Mouse (Mus musculus): ENCODE data around the gene Edf1.

Edf1 gene

GRCm38 (mm10) chr2:25561946-25562345 lies 4.3 kb downstream of the Edf1 start:
- DNase-seq (ENCODE audit: low spot score), result no peak

DNA sequence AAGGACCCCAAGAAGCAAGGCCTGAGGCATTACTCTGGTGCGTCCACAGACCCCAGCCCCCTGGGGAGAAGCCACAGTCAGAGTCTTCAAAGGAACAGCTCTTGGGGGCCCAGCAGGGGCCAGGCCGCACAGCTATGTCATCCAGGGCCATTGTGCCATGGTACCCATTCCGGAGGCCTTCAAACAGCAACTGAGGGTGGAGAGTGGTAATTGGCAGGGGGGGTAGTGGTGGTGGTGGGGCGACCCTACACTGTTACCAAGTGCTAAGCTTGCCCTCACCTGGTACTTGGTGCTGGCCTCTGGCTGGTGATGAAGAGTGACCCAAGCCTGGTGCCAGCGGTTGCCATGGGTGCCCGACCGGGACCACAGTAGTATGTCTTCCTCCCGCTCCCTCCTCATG lies 8.1 kb downstream of the Edf1 start:
- no peak for DNase-seq (ENCODE audit: low spot score)

- DNase-seq (ENCODE audit: low spot score), result no peak
Measured at GRCm38 (mm10) chr2:25566558-25566957, 8.9 kb downstream of the Edf1 start.

- no peak for DNase-seq (ENCODE audit: low spot score)
Measured at GRCm38 (mm10) chr2:25568473-25569019, 10.9 kb downstream of the Edf1 start.

- no peak for DNase-seq (ENCODE audit: low spot score)
Measured at GRCm38 (mm10) chr2:25569323-25569722, 11.7 kb downstream of the Edf1 start.

GRCm38 (mm10) chr2:25571221-25571620 lies 13.6 kb downstream of the Edf1 start:
- no peak for DNase-seq (ENCODE audit: low spot score)

DNA sequence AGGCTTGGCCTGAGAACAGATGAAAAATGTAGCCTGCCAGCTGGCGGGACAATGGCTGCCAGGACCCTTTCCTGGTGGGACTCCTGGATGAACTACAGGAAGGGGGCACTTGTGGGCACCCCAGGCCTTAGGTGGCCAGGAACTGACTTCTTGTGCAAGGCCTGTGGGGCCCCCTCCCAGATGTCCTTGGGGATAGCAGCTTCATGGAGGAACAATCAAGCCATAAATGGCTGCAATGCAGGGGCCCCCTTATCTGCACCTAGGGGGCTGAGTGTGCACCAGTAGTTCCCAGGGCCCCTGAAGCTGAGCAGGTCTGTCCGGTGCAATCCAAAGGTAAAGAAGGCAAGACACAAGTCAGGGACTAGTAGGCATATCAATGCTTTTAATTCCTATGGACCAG lies 15.4 kb downstream of the Edf1 start:
- DNase-seq (ENCODE audit: low spot score), result no peak

GRCm38 (mm10) chr2:25574136-25574535 lies 16.5 kb downstream of the Edf1 start:
- DNase-seq (ENCODE audit: low spot score), result no peak

DNA sequence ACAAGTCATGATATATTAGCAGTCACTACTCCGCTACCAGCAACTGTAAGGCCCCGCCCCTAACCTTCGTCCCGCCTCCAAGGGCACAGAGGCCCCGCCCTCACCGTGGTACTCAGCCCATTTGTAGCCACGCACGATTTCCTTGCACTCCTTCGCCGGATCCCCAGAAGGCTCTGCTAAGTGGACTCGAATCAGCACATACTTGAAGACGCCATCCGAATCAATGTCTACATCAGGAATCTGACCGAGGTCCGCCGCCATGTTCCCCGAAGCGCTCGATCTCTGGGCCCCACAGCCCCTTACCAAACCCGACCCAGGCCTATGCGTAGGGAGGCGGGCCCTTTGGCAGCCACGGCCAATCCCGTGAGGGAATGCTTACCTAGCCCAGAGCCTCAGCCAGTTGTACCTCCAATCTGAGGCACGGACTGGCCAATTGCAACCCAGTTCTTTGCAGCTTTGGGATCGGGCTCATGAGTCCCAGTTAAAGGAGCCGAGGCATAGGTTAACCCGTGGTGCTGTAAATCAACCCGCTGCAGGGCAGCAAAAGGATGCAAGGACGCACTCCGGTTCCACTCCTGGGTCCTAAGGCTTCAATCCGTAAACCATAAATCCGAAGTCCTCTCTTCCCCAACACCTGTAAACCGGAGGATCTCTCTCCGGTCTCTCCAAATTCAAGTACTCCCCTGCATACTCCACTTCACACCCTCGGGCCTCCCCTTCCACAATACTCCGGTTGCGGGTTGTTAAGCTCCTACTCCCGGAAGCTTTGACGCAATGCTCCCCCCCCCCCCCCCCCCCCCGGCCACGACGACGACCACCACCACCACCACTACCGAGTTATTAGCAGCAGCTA lies 17.2 kb downstream of the Edf1 start, which contains the start of the genes Mamdc4 and Phpt1:
TSS of gene Mamdc4 (minus strand) at position 267 of the 853 bp plus-strand sequence.
TSS of gene Phpt1 (minus strand) at position 646 of the 853 bp plus-strand sequence.
- peak; percentile 95 for DNase-seq (ENCODE audit: low spot score)

GRCm38 (mm10) chr2:25575432-25576027 lies 17.9 kb downstream of the Edf1 start:
- DNase-seq (ENCODE audit: low spot score), result no peak

GRCm38 (mm10) chr2:25576028-25576850 lies 18.6 kb downstream of the Edf1 start:
- no peak for DNase-seq (ENCODE audit: low spot score)

- DNase-seq (ENCODE audit: low spot score), result no peak
Measured at GRCm38 (mm10) chr2:25576965-25577891, 19.6 kb downstream of the Edf1 start.

DNA sequence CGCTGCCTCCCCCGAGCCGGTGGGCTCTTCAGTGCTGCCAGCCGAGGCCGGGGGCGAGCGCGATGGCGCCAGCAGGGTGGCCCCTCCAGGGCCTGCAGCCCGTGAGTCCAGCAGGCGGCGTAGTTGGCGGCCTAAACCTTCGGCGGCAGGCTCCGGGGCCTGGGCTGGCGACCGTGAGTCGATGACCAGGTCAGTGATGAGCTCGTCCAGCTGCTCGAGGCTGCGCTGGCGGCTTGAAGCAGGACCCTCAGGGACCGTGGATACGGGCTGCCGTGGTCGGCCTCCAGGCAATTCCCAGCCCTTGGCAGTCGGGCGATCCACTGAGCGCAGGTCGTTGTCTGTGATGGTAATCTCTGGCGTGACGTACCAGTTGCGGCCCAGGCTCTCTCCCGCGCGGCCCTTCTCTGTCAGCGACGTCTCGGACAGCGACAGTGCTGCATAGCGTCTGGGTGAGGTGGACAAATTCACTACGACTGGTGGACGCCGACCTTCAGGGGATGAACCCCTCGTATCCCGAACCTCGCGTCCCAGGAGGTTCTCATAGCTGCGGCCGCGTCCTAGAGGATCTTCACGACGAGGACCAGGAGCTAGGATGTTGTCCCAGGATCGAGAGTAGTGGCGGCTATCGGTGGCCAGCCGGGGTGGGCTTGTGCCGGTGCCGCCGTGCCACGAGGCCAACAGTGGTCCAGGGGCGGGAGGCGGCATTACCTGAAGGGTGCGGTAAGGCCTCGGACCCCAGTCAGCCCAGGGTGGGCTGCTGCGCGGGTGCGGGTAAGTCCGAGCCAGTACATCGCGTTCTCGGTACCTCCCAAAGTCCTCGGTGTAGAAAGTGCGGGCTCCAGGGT lies 20.5 kb downstream of the Edf1 start:
- no peak for DNase-seq (ENCODE audit: low spot score)

GRCm38 (mm10) chr2:25578796-25579736 lies 21.4 kb downstream of the Edf1 start:
- no peak for DNase-seq (ENCODE audit: low spot score)

DNA sequence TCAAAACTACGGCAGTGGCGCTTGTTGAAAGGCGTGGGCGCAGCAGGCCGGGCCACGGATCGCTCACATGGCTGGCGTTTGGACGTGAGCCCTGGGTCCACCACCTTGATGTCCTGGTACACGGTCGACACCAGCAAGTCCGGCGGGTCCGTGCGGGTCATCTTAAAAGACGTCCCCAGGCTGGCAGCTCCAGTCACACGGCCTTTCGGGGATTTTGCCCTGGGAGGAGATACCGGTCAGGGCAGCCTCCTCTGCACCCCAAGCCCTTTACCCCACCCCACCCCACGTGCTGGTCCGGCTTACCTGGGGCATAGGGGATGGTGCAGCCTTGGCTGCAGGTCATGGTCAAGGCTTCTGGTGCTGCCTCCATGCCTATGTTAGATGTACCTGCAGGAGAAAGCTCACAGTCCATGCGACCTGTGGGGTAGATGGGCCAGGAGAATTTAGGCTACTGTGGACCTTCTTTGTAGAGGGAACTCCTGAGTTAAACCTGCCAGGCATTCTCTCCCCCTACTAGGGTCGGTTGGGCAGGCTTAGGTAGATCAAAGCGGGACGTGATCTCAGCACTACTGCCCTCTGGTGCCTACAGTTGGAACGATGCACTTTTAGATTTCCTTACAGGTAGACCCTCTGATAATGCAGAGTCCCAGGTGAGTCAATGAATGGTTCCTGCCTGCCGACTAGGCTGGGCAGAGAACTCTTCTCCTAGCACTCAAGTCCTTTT lies 22.3 kb downstream of the Edf1 start:
- DNase-seq (ENCODE audit: low spot score), result no peak

- no peak for DNase-seq (ENCODE audit: low spot score)
Measured at GRCm38 (mm10) chr2:25580621-25581101, 23.0 kb downstream of the Edf1 start.

GRCm38 (mm10) chr2:25581294-25581864 lies 23.7 kb downstream of the Edf1 start, which contains the start of gene Ajm1:
Gene Ajm1 (minus strand): TSS chr2:25581757.
- peak; percentile 62 for DNase-seq (ENCODE audit: low spot score)

GRCm38 (mm10) chr2:25581901-25582301 lies 24.3 kb downstream of the Edf1 start:
- DNase-seq (ENCODE audit: low spot score), result no peak
